In genomic region chr4:103113402-103113801, GRCm38 (mm10) we compare ENCODE assay signal across 7 mouse cellular contexts. TPM values are rescaled to one million over a fixed set of nuclear protein-coding genes. Genes with fewer than 3 reads are reported as not detected.
DNase-seq lines count a peak whose midpoint lies in the region; ATAC-seq lines count a peak whose summit lies in the region.

No protein-coding gene starts in this region.

- 5% methylated on average over 11 of the region's 11 CpGs for WGBS in embryonic facial prominence, embryonic 13.5 days
- 13% methylated on average over 11 of the region's 11 CpGs for WGBS in limb, embryonic 11.5 days
- WGBS in stomach, embryonic 14.5 days = 5% methylated on average over 11 of the region's 11 CpGs

- DNase-seq in limb, embryonic 11.5 days (ENCODE audit: low spot score) = no peak
- DNase-seq in left cerebral cortex, adult 8-10 months (ENCODE audit: low spot score in 2 of 2) = no peak

- H3K27me3 ChIP-seq in megakaryocyte, embryonic 14.5 days (replicated peaks) = no peaks in the 10 kb centered on the region
- H3K27me3 ChIP-seq in embryonic facial prominence, embryonic 13.5 days = no peaks in the 10 kb centered on the region
- H3K27me3 ChIP-seq in limb, embryonic 11.5 days (ENCODE audit: control insufficient read depth, insufficient read depth, low read length) = no peaks in the 10 kb centered on the region
- no peaks in the 10 kb centered on the region for H3K27me3 ChIP-seq in stomach, embryonic 14.5 days (ENCODE audit: control insufficient read depth, insufficient read depth, low read length)

- peaks cover 34% of the 10 kb centered on the region for H3K4me1 ChIP-seq in megakaryocyte, embryonic 14.5 days
- peaks cover 24% of the 10 kb centered on the region for H3K4me1 ChIP-seq in embryonic facial prominence, embryonic 13.5 days
- peaks cover 5% of the 10 kb centered on the region; the same call in 1 of the 2 replicates for H3K4me1 ChIP-seq in limb, embryonic 11.5 days (ENCODE audit: control insufficient read depth, insufficient read depth, low read length)
- peaks cover 19% of the 10 kb centered on the region for H3K4me1 ChIP-seq in stomach, embryonic 14.5 days (ENCODE audit: control insufficient read depth, insufficient read depth, low read length)

- peaks cover 31% of the 10 kb centered on the region for H3K36me3 ChIP-seq in megakaryocyte, embryonic 14.5 days (replicated peaks; ENCODE audit: low read length)
- H3K36me3 ChIP-seq in embryonic facial prominence, embryonic 13.5 days = peaks cover 8% of the 10 kb centered on the region
- no peaks in the 10 kb centered on the region; the same call in 1 of the 2 replicates for H3K36me3 ChIP-seq in limb, embryonic 11.5 days (ENCODE audit: control insufficient read depth, insufficient read depth, low read length)
- no peaks in the 10 kb centered on the region; the same call in 1 of the 2 replicates for H3K36me3 ChIP-seq in stomach, embryonic 14.5 days (ENCODE audit: control insufficient read depth, insufficient read depth, low read length)

- H3K27ac ChIP-seq in embryonic facial prominence, embryonic 13.5 days = peak overlapping the region; percentile 100
- H3K27ac ChIP-seq in limb, embryonic 11.5 days (replicated peaks; ENCODE audit: low read depth, low read length) = no peak overlapping the region
- H3K27ac ChIP-seq in stomach, embryonic 14.5 days (ENCODE audit: low read length) = no peak overlapping the region; the same call in 1 of the 2 replicates

- peak overlapping the region; percentile 72 for H3K4me2 ChIP-seq in embryonic facial prominence, embryonic 13.5 days
- peak overlapping the region; percentile 46 for H3K4me2 ChIP-seq in limb, embryonic 11.5 days (ENCODE audit: low read depth, severe bottlenecking)
- H3K4me2 ChIP-seq in stomach, embryonic 14.5 days (replicated peaks; ENCODE audit: low read depth, low read length) = peak overlapping the region; percentile 46

- H3K9me3 ChIP-seq in megakaryocyte, embryonic 14.5 days = no peaks in the 10 kb centered on the region
- no peaks in the 10 kb centered on the region for H3K9me3 ChIP-seq in embryonic facial prominence, embryonic 13.5 days
- H3K9me3 ChIP-seq in limb, embryonic 11.5 days (ENCODE audit: control insufficient read depth, low read length) = no peaks in the 10 kb centered on the region
- H3K9me3 ChIP-seq in stomach, embryonic 14.5 days (ENCODE audit: control insufficient read depth, low read depth, low read length) = no peaks in the 10 kb centered on the region

- peak overlapping the region; percentile 88 for H3K9ac ChIP-seq in embryonic facial prominence, embryonic 13.5 days
- H3K9ac ChIP-seq in limb, embryonic 11.5 days (ENCODE audit: low read length) = peak overlapping the region; percentile 96
- peak overlapping the region; percentile 62; the same call in 1 of the 2 replicates for H3K9ac ChIP-seq in stomach, embryonic 14.5 days (replicated peaks; ENCODE audit: low read depth, low read length)

- H3K4me3 ChIP-seq in megakaryocyte, embryonic 14.5 days (replicated peaks) = peak overlapping the region; percentile 94
- H3K4me3 ChIP-seq in embryonic facial prominence, embryonic 13.5 days = peak overlapping the region; percentile 84
- peak overlapping the region; percentile 81 for H3K4me3 ChIP-seq in limb, embryonic 11.5 days (ENCODE audit: low read depth, low read length)
- H3K4me3 ChIP-seq in stomach, embryonic 14.5 days (ENCODE audit: low read depth, low read length) = peak overlapping the region; percentile 72

- ATAC-seq in megakaryocyte, adult 5-6 weeks (ENCODE audit: poor library complexity, severe bottlenecking) = no peak
- ATAC-seq in embryonic facial prominence, embryonic 13.5 days (ENCODE audit: insufficient number of reproducible peaks, insufficient read depth, low FRiP score, low TSS enrichment, low read depth) = no peak
- no peak for ATAC-seq in limb, embryonic 11.5 days (ENCODE audit: insufficient number of reproducible peaks, low FRiP score, low TSS enrichment, low read depth)
- no peak for ATAC-seq in stomach, embryonic 14.5 days (ENCODE audit: insufficient number of reproducible peaks, insufficient read depth, low FRiP score, low read depth)
- ATAC-seq in megakaryocyte-erythroid progenitor cell, adult 5-6 weeks (replicated peaks; ENCODE audit: low FRiP score, low TSS enrichment, poor library complexity, severe bottlenecking) = no peak

RNA-seq across cellular contexts. Expression of gene Mier1, which starts 0.8 kb away (rescaled TPM):
- 1.2 and 2.3 TPM in 2 replicates for polyA plus RNA-seq in megakaryocyte, embryonic 14.5 days (2012; ENCODE audit: insufficient read depth, low replicate concordance)
- 79.4 and 82.5 TPM in 2 replicates for total RNA-seq in megakaryocyte, adult 5-6 weeks (2015)
- 89.2 and 100 TPM in 2 replicates for total RNA-seq in megakaryocyte, adult 5-6 weeks (2017)
- 58.4 and 64.7 TPM in 2 replicates for polyA plus RNA-seq in embryonic facial prominence, embryonic 13.5 days (2015; fragmentation: Nextera tagmentation; extraction: Ambion mirVana)
- 43.0 and 46.3 TPM in 2 replicates for polyA plus RNA-seq in limb, embryonic 11.5 days (2014; fragmentation: Nextera tagmentation; extraction: Ambion mirVana)
- 50.8 and 62.1 TPM in 2 replicates for polyA plus RNA-seq in stomach, embryonic 14.5 days (2014; fragmentation: Nextera tagmentation; extraction: Ambion mirVana)
- 10 to 100 TPM; 41.5 to 53.8 (median 48.3) TPM for total RNA-seq in left cerebral cortex, adult 8-10 months (2022)
- total RNA-seq in megakaryocyte-erythroid progenitor cell, adult 5-6 weeks (2014; fragmentation: Nextera tagmentation) = 82.0 and 90.2 TPM in 2 replicates
- 95.3 and 101 TPM in 2 replicates for total RNA-seq in megakaryocyte-erythroid progenitor cell, adult 5-6 weeks (2017)

RNA-seq across cellular contexts. Expression of gene Wdr78, which starts 1.0 kb away (rescaled TPM):
- 0.43 and 0.47 TPM in 2 replicates for polyA plus RNA-seq in megakaryocyte, embryonic 14.5 days (2012; ENCODE audit: insufficient read depth, low replicate concordance)
- total RNA-seq in megakaryocyte, adult 5-6 weeks (2015) = 0.80 and 2.6 TPM in 2 replicates
- 0.28 and 0.92 TPM in 2 replicates for total RNA-seq in megakaryocyte, adult 5-6 weeks (2017)
- polyA plus RNA-seq in embryonic facial prominence, embryonic 13.5 days (2015; fragmentation: Nextera tagmentation; extraction: Ambion mirVana) = 4.5 and 5.9 TPM in 2 replicates
- 4.0 and 4.7 TPM in 2 replicates for polyA plus RNA-seq in limb, embryonic 11.5 days (2014; fragmentation: Nextera tagmentation; extraction: Ambion mirVana)
- polyA plus RNA-seq in stomach, embryonic 14.5 days (2014; fragmentation: Nextera tagmentation; extraction: Ambion mirVana) = 2.8 and 3.0 TPM in 2 replicates
- 10 to 100 TPM; 12.4 to 17.1 (median 14.5) TPM for total RNA-seq in left cerebral cortex, adult 8-10 months (2022)
- 2.7 and 5.0 TPM in 2 replicates for total RNA-seq in megakaryocyte-erythroid progenitor cell, adult 5-6 weeks (2014; fragmentation: Nextera tagmentation)
- 1.6 and 9.8 TPM in 2 replicates for total RNA-seq in megakaryocyte-erythroid progenitor cell, adult 5-6 weeks (2017)

Comparison
In these comparisons a context has a peak if more than half of its experiments do, and no peak if none do; other contexts are left out.
1. RNA of gene Mier1, which starts 0.8 kb away (polyA plus RNA-seq): 50.8 to 62.1 TPM in stomach, embryonic 14.5 days, 58.4 to 64.7 TPM in embryonic facial prominence, embryonic 13.5 days and 43.0 to 46.3 TPM in limb, embryonic 11.5 days; 1.2 to 2.3 TPM in megakaryocyte, embryonic 14.5 days; every median in the first group is over 10 times any median in the second.
2. Peak in every context shown above with its lines, with median percentiles within 50 percentile points of each other: H3K4me3 ChIP-seq, H3K4me2 ChIP-seq and H3K9ac ChIP-seq.